Mouse (Mus musculus): ENCODE measurements around the gene Hormad2. TPM values are rescaled to one million over a fixed set of nuclear protein-coding genes. Genes with fewer than 3 reads are reported as not detected.

The Hormad2 gene
- polyA plus RNA-seq, 1 experiment = not detected

GRCm38 (mm10) chr11:4300683-4301082, 140.2 kb downstream of the Hormad2 start:
- Histone ChIP-seq H3K27ac (ENCODE audit: control insufficient read depth, insufficient read depth, low read depth, low read length, poor library complexity) (no peak overlapping the region), H3K4me1 (ENCODE audit: control insufficient read depth, insufficient read depth, low read length) (no peaks in the 10 kb centered on the region), H3K4me3 (replicated peaks; ENCODE audit: control insufficient read depth, low read depth, low read length) (no peak overlapping the region)
- no peak for TF ChIP-seq CTCF (IDR thresholded peaks at IDR 0.05; ENCODE audit: control insufficient read depth, insufficient read depth, low read length)
- no peak for TF ChIP-seq POLR2A (IDR thresholded peaks at IDR 0.05; ENCODE audit: borderline replicate concordance, control insufficient read depth, low read depth, low read length)
- WGBS = 68% methylated on average over 3 of the region's 3 CpGs

- 67% methylated on average over 14 of the region's 14 CpGs for WGBS
- Histone ChIP-seq H3K27ac (ENCODE audit: control insufficient read depth, insufficient read depth, low read depth, low read length, poor library complexity) (no peak overlapping the region), H3K4me1 (ENCODE audit: control insufficient read depth, insufficient read depth, low read length) (peaks cover 2% of the 10 kb centered on the region; the same call in 1 of the 2 replicates), H3K4me3 (replicated peaks; ENCODE audit: control insufficient read depth, low read depth, low read length) (no peak overlapping the region)
- TF ChIP-seq POLR2A (IDR thresholded peaks at IDR 0.05; ENCODE audit: borderline replicate concordance, control insufficient read depth, low read depth, low read length) (no peak), CTCF (IDR thresholded peaks at IDR 0.05; ENCODE audit: control insufficient read depth, insufficient read depth, low read length) (no peak)
These were observed 141.0 kb downstream of the Hormad2 start for GRCm38 (mm10) chr11:4299735-4300474.

- TF ChIP-seq CTCF (IDR thresholded peaks at IDR 0.05; ENCODE audit: control insufficient read depth, insufficient read depth, low read length) = no peak
- no peak for TF ChIP-seq POLR2A (IDR thresholded peaks at IDR 0.05; ENCODE audit: borderline replicate concordance, control insufficient read depth, low read depth, low read length)
- Histone ChIP-seq H3K4me3 (replicated peaks; ENCODE audit: control insufficient read depth, low read depth, low read length) (no peak overlapping the region), H3K27ac (ENCODE audit: control insufficient read depth, insufficient read depth, low read depth, low read length, poor library complexity) (no peak overlapping the region), H3K4me1 (ENCODE audit: control insufficient read depth, insufficient read depth, low read length) (peaks cover 2% of the 10 kb centered on the region; the same call in 1 of the 2 replicates)
- WGBS = 79% methylated on average over 12 of the region's 12 CpGs
These were observed 141.7 kb downstream of the Hormad2 start for GRCm38 (mm10) chr11:4299191-4299590.

- Histone ChIP-seq H3K4me1 (ENCODE audit: control insufficient read depth, insufficient read depth, low read length) (peaks cover 2% of the 10 kb centered on the region; the same call in 1 of the 2 replicates), H3K4me3 (replicated peaks; ENCODE audit: control insufficient read depth, low read depth, low read length) (no peak overlapping the region), H3K27ac (ENCODE audit: control insufficient read depth, insufficient read depth, low read depth, low read length, poor library complexity) (no peak overlapping the region)
- 78% methylated on average over 7 of the region's 7 CpGs for WGBS
- TF ChIP-seq POLR2A (IDR thresholded peaks at IDR 0.05; ENCODE audit: borderline replicate concordance, control insufficient read depth, low read depth, low read length) = no peak
- TF ChIP-seq CTCF (IDR thresholded peaks at IDR 0.05; ENCODE audit: control insufficient read depth, insufficient read depth, low read length) = no peak
These were observed 142.3 kb downstream of the Hormad2 start for GRCm38 (mm10) chr11:4298615-4299014.

- TF ChIP-seq POLR2A (IDR thresholded peaks at IDR 0.05; ENCODE audit: borderline replicate concordance, control insufficient read depth, low read depth, low read length) = no peak
- TF ChIP-seq CTCF (IDR thresholded peaks at IDR 0.05; ENCODE audit: control insufficient read depth, insufficient read depth, low read length) = no peak
- Histone ChIP-seq H3K4me1 (ENCODE audit: control insufficient read depth, insufficient read depth, low read length) (peaks cover 2% of the 10 kb centered on the region; the same call in 1 of the 2 replicates), H3K4me3 (replicated peaks; ENCODE audit: control insufficient read depth, low read depth, low read length) (no peak overlapping the region), H3K27ac (ENCODE audit: control insufficient read depth, insufficient read depth, low read depth, low read length, poor library complexity) (no peak overlapping the region)
- WGBS = 59% methylated on average over 3 of the region's 3 CpGs
These were observed 143.2 kb downstream of the Hormad2 start for GRCm38 (mm10) chr11:4297753-4298152.

GRCm38 (mm10) chr11:4296610-4297275, 144.2 kb downstream of the Hormad2 start:
- no peak overlapping the region for H3K27ac ChIP-seq (ENCODE audit: control insufficient read depth, insufficient read depth, low read depth, low read length, poor library complexity)
- peaks cover 2% of the 10 kb centered on the region for H3K4me1 ChIP-seq (ENCODE audit: control insufficient read depth, insufficient read depth, low read length)
- 28% methylated on average over 10 of the region's 10 CpGs for WGBS
- H3K4me3 ChIP-seq (replicated peaks; ENCODE audit: control insufficient read depth, low read depth, low read length) = no peak overlapping the region
- TF ChIP-seq POLR2A (IDR thresholded peaks at IDR 0.05; ENCODE audit: borderline replicate concordance, control insufficient read depth, low read depth, low read length) (no peak), CTCF (IDR thresholded peaks at IDR 0.05; ENCODE audit: control insufficient read depth, insufficient read depth, low read length) (no peak)

Other genes with a start within 250 kb of the Hormad2 start
- gene Castor1, start 222.9 kb downstream of the Hormad2 start, polyA plus RNA-seq (2011; ENCODE audit: insufficient read depth, insufficient read length, low replicate concordance, missing spikeins) = 2.6 TPM in 1 of 2 replicates, not detected in the other
- gene Osm, start 204.7 kb downstream of the Hormad2 start, polyA plus RNA-seq (2011; ENCODE audit: insufficient read depth, insufficient read length, low replicate concordance, missing spikeins) = 2.2 and 5.1 TPM in 2 replicates
- 0.70 TPM in 1 of 2 replicates, not detected in the other for gene Lif, start 183.5 kb downstream of the Hormad2 start, polyA plus RNA-seq (2011; ENCODE audit: insufficient read depth, insufficient read length, low replicate concordance, missing spikeins)
- 33.7 and 49.6 TPM in 2 replicates for gene Mtmr3, start 153.8 kb upstream of the Hormad2 start, polyA plus RNA-seq (2011; ENCODE audit: insufficient read depth, insufficient read length, low replicate concordance, missing spikeins)
- not detected in 2 replicates for gene Gm11032, start 179.0 kb upstream of the Hormad2 start, polyA plus RNA-seq (2011; ENCODE audit: insufficient read depth, insufficient read length, low replicate concordance, missing spikeins)
- gene Ascc2, start 196.6 kb upstream of the Hormad2 start, polyA plus RNA-seq (2011; ENCODE audit: insufficient read depth, insufficient read length, low replicate concordance, missing spikeins) = 11.3 and 18.1 TPM in 2 replicates